Mouse (Mus musculus) embryo, embryonic 10 days (tissue): Measurements from ENCODE around the gene Cfap157.

ENCODE experiments used
- DNase-seq: peaks from one replicate; pipeline ENCODE4 v3.0.0-alpha.2; 2015; ENCODE audit warnings: low spot score

Cfap157 gene

GRCm38 (mm10) chr2:32784048-32784681 lies at the start of gene Cfap157:
Gene Cfap157, minus strand, starts transcription at chr2:32784428.
- no peak for DNase-seq

- no peak for DNase-seq
These were observed 44.9 kb upstream of the Cfap157 start for GRCm38 (mm10) chr2:32828979-32829676.

GRCm38 (mm10) chr2:32825796-32826195 lies 41.6 kb upstream of the Cfap157 start:
- DNase-seq: no peak

GRCm38 (mm10) chr2:32824778-32825177 lies 40.5 kb upstream of the Cfap157 start:
- DNase-seq: no peak

- DNase-seq: peak; percentile 45
These were observed 40.0 kb upstream of the Cfap157 start for GRCm38 (mm10) chr2:32824181-32824580.

GRCm38 (mm10) chr2:32823579-32824154 lies 39.4 kb upstream of the Cfap157 start:
- DNase-seq: no peak

GRCm38 (mm10) chr2:32823153-32823552 lies 38.9 kb upstream of the Cfap157 start:
- DNase-seq: peak; percentile 69

GRCm38 (mm10) chr2:32822643-32823042 lies 38.4 kb upstream of the Cfap157 start:
- no peak for DNase-seq

GRCm38 (mm10) chr2:32821041-32821802 lies 37.0 kb upstream of the Cfap157 start:
- peak; percentile 51 for DNase-seq

GRCm38 (mm10) chr2:32818208-32818607 lies 34.0 kb upstream of the Cfap157 start:
- DNase-seq: no peak

GRCm38 (mm10) chr2:32817589-32817988 lies 33.4 kb upstream of the Cfap157 start:
- no peak for DNase-seq

- no peak for DNase-seq
These were observed 32.8 kb upstream of the Cfap157 start for GRCm38 (mm10) chr2:32816946-32817581.

GRCm38 (mm10) chr2:32816497-32816896 lies 32.3 kb upstream of the Cfap157 start:
- no peak for DNase-seq

GRCm38 (mm10) chr2:32811959-32812358 lies 27.7 kb upstream of the Cfap157 start:
- no peak for DNase-seq

- no peak for DNase-seq
These were observed 24.8 kb upstream of the Cfap157 start for GRCm38 (mm10) chr2:32808816-32809566.

GRCm38 (mm10) chr2:32798251-32798962 lies 14.2 kb upstream of the Cfap157 start:
- DNase-seq: no peak

- no peak for DNase-seq
These were observed 11.7 kb upstream of the Cfap157 start for GRCm38 (mm10) chr2:32795748-32796418.

- no peak for DNase-seq
These were observed 7.1 kb upstream of the Cfap157 start for GRCm38 (mm10) chr2:32791297-32791696.

GRCm38 (mm10) chr2:32788581-32788980 lies 4.4 kb upstream of the Cfap157 start:
- DNase-seq: no peak

GRCm38 (mm10) chr2:32787176-32787575 lies 2.9 kb upstream of the Cfap157 start:
- DNase-seq: peak; percentile 35
